Mouse (Mus musculus): ENCODE data around the gene Sorbs1. TPM values are rescaled to one million over a fixed set of nuclear protein-coding genes. Genes with fewer than 3 reads are reported as not detected.

Sorbs1 gene
- polyA plus RNA-seq, 2 experiments = 35.3 to 40.6 TPM

- 78% methylated on average over 9 of the region's 9 CpGs for WGBS
- Histone ChIP-seq H3K4me2 (replicated peaks; ENCODE audit: low read depth, low read length, severe bottlenecking) (no peak overlapping the region), H3K9ac (ENCODE audit: low read depth, low read length, severe bottlenecking) (no peak overlapping the region), H3K27me3 (ENCODE audit: control insufficient read depth, insufficient read depth, low read length) (no peaks in the 10 kb centered on the region), H3K4me1 (ENCODE audit: control insufficient read depth, insufficient read depth, low read length) (no peaks in the 10 kb centered on the region), H3K9me3 (ENCODE audit: control insufficient read depth, low read length) (peaks cover 3% of the 10 kb centered on the region; the same call in 1 of the 2 replicates), H3K27ac (replicated peaks; ENCODE audit: low read depth, low read length) (no peak overlapping the region), H3K4me3 (replicated peaks; ENCODE audit: low read length) (no peak overlapping the region), H3K36me3 (ENCODE audit: control insufficient read depth, insufficient read depth, low read length) (no peaks in the 10 kb centered on the region)
- DNase-seq (ENCODE audit: low spot score) = no peak
- ATAC-seq (ENCODE audit: low FRiP score, low read depth) = no peak
- no peak for TF ChIP-seq POLR2A (IDR thresholded peaks at IDR 0.05; ENCODE audit: borderline replicate concordance, extremely low read depth, insufficient read depth, insufficient read length)
Observed at GRCm38 (mm10) chr19:40526367-40527014, 12.9 kb upstream of the Sorbs1 start.

- no peak for TF ChIP-seq POLR2A (IDR thresholded peaks at IDR 0.05; ENCODE audit: borderline replicate concordance, extremely low read depth, insufficient read depth, insufficient read length)
- Histone ChIP-seq H3K27ac (replicated peaks; ENCODE audit: low read depth, low read length) (no peak overlapping the region), H3K36me3 (ENCODE audit: control insufficient read depth, insufficient read depth, low read length) (no peaks in the 10 kb centered on the region), H3K4me1 (ENCODE audit: control insufficient read depth, insufficient read depth, low read length) (0 out of 2 replicates have a peak, but pooled peaks cover 4% of the 10 kb centered on the region), H3K9me3 (ENCODE audit: control insufficient read depth, low read length) (no peaks in the 10 kb centered on the region), H3K27me3 (ENCODE audit: control insufficient read depth, insufficient read depth, low read length) (no peaks in the 10 kb centered on the region), H3K4me2 (replicated peaks; ENCODE audit: low read depth, low read length, severe bottlenecking) (no peak overlapping the region), H3K9ac (ENCODE audit: low read depth, low read length, severe bottlenecking) (no peak overlapping the region), H3K4me3 (replicated peaks; ENCODE audit: low read length) (no peak overlapping the region)
- 73% methylated on average over 8 of the region's 8 CpGs for WGBS
- no peak for ATAC-seq (ENCODE audit: low FRiP score, low read depth)
- no peak for DNase-seq (ENCODE audit: low spot score)
Observed at GRCm38 (mm10) chr19:40523431-40524005, 9.9 kb upstream of the Sorbs1 start.

DNA sequence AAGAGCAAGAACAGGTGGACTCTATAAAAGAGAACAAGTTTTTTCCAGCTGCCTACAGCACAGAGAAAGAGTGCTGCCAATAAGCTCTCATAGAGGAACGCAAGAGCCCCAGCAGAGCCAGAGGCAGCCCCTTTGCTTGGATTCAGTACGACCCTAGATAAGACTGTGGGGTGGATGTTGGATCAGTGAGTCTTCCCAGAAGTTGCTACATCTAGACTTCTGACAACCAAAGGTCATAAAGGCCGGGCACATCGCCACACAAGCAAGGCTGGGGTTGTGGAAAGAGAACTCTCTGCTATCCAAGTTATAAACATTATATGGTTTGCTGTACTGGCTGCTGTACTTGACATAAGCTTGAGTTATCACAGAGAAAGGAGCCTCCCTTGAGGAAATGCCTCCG lies 6.8 kb upstream of the Sorbs1 start:
- Histone ChIP-seq H3K4me2 (replicated peaks; ENCODE audit: low read depth, low read length, severe bottlenecking) (no peak overlapping the region), H3K4me3 (replicated peaks; ENCODE audit: low read length) (no peak overlapping the region), H3K27me3 (ENCODE audit: control insufficient read depth, insufficient read depth, low read length) (no peaks in the 10 kb centered on the region), H3K9me3 (ENCODE audit: control insufficient read depth, low read length) (no peaks in the 10 kb centered on the region), H3K9ac (ENCODE audit: low read depth, low read length, severe bottlenecking) (no peak overlapping the region), H3K27ac (replicated peaks; ENCODE audit: low read depth, low read length) (no peak overlapping the region), H3K36me3 (ENCODE audit: control insufficient read depth, insufficient read depth, low read length) (no peaks in the 10 kb centered on the region), H3K4me1 (ENCODE audit: control insufficient read depth, insufficient read depth, low read length) (0 out of 2 replicates have a peak, but pooled peaks cover 4% of the 10 kb centered on the region)
- ATAC-seq (ENCODE audit: low FRiP score, low read depth) (no peak), DNase-seq (ENCODE audit: low spot score) (no peak)
- WGBS = 72% methylated on average over 5 of the region's 5 CpGs
- no peak for TF ChIP-seq POLR2A (IDR thresholded peaks at IDR 0.05; ENCODE audit: borderline replicate concordance, extremely low read depth, insufficient read depth, insufficient read length)

- WGBS = 74% methylated on average over 1 of the region's 1 CpGs
- no peaks in the 10 kb centered on the region for H3K36me3 ChIP-seq (ENCODE audit: control insufficient read depth, insufficient read depth, low read length)
- H3K9ac ChIP-seq (ENCODE audit: low read depth, low read length, severe bottlenecking) = no peak overlapping the region
- DNase-seq (ENCODE audit: low spot score) = no peak
- no peak for TF ChIP-seq POLR2A (IDR thresholded peaks at IDR 0.05; ENCODE audit: borderline replicate concordance, extremely low read depth, insufficient read depth, insufficient read length)
- H3K4me2 ChIP-seq (replicated peaks; ENCODE audit: low read depth, low read length, severe bottlenecking) = no peak overlapping the region
- H3K27ac ChIP-seq (replicated peaks; ENCODE audit: low read depth, low read length) = no peak overlapping the region
- H3K4me1 ChIP-seq (ENCODE audit: control insufficient read depth, insufficient read depth, low read length) = 0 out of 2 replicates have a peak, but pooled peaks cover 4% of the 10 kb centered on the region
- H3K4me3 ChIP-seq (replicated peaks; ENCODE audit: low read length) = no peak overlapping the region
- ATAC-seq (ENCODE audit: low FRiP score, low read depth) = no peak
- H3K27me3 ChIP-seq (ENCODE audit: control insufficient read depth, insufficient read depth, low read length) = no peaks in the 10 kb centered on the region
- H3K9me3 ChIP-seq (ENCODE audit: control insufficient read depth, low read length) = no peaks in the 10 kb centered on the region
Observed at GRCm38 (mm10) chr19:40518706-40519105, 5.1 kb upstream of the Sorbs1 start.

- H3K4me2 ChIP-seq (replicated peaks; ENCODE audit: low read depth, low read length, severe bottlenecking) = no peak overlapping the region
- H3K9me3 ChIP-seq (ENCODE audit: control insufficient read depth, low read length) = no peaks in the 10 kb centered on the region
- H3K4me3 ChIP-seq (replicated peaks; ENCODE audit: low read length) = no peak overlapping the region
- no peak for TF ChIP-seq POLR2A (IDR thresholded peaks at IDR 0.05; ENCODE audit: borderline replicate concordance, extremely low read depth, insufficient read depth, insufficient read length)
- no peak for ATAC-seq (ENCODE audit: low FRiP score, low read depth)
- DNase-seq (ENCODE audit: low spot score) = no peak
- H3K36me3 ChIP-seq (ENCODE audit: control insufficient read depth, insufficient read depth, low read length) = no peaks in the 10 kb centered on the region
- H3K27me3 ChIP-seq (ENCODE audit: control insufficient read depth, insufficient read depth, low read length) = no peaks in the 10 kb centered on the region
- 86% methylated on average over 3 of the region's 3 CpGs for WGBS
- H3K4me1 ChIP-seq (ENCODE audit: control insufficient read depth, insufficient read depth, low read length) = peaks cover 12% of the 10 kb centered on the region; the same call in 1 of the 2 replicates
- no peak overlapping the region for H3K9ac ChIP-seq (ENCODE audit: low read depth, low read length, severe bottlenecking)
- H3K27ac ChIP-seq (replicated peaks; ENCODE audit: low read depth, low read length) = no peak overlapping the region
Observed at GRCm38 (mm10) chr19:40515596-40515995, 2.0 kb upstream of the Sorbs1 start.
